ENCODE assay signal across 16 mouse cellular contexts in the genomic region with DNA sequence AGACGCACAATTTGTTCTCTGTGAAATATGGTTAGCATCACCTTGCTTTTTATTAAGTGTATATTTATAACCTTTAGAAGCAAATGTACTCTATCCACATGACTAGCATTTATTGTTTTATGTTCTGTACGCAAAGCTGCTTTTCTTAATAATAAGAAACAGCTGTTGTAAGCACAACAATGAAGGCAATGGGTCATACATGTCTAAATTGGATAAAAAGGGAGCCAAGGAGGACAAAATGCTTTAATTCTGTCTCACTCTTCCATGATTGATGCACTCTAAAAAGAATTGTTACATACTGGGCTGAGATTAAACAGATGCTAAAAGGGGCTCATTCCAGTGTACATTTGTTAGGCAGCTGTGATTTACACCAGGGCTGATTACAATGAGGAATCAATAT.
"Had no signal": no experiment of that assay in that cellular context is flagged by ENCODE, and none has a peak within 500 bp of the region (broad histone marks: within the 10 kb centered on the region; RNA-seq: fewer than 3 reads in every experiment).

No protein-coding gene starts in this region.

- H3K9me3 ChIP-seq: limb, embryonic 13.5 days; liver, embryonic 15.5 days; megakaryocyte, embryonic 14.5 days; midbrain, embryonic 12.5 days; neural tube, embryonic 13.5 days had no signal

- DNase-seq: kidney, adult 9 months; lung, adult 2 months; lung, postnatal 14 days; right cerebral cortex, postnatal 25 days; thymus, adult 2 months; thymus, postnatal 25 days had no signal

- H3K4me1 ChIP-seq: limb, embryonic 13.5 days; liver, embryonic 15.5 days; megakaryocyte, embryonic 14.5 days; midbrain, embryonic 12.5 days; neural tube, embryonic 13.5 days had no signal

- ATAC-seq: intestine, embryonic 16.5 days; midbrain, embryonic 16.5 days had no signal

- H3K9ac ChIP-seq: limb, embryonic 13.5 days; liver, embryonic 15.5 days; midbrain, embryonic 12.5 days; neural tube, embryonic 13.5 days had no signal

- H3K4me2 ChIP-seq: limb, embryonic 13.5 days; liver, embryonic 11.5 days; liver, embryonic 15.5 days; midbrain, embryonic 12.5 days; neural tube, embryonic 13.5 days had no signal

- H3K4me3 ChIP-seq: left cerebral cortex, adult 2 months; limb, embryonic 13.5 days; liver, embryonic 15.5 days; megakaryocyte, embryonic 14.5 days; midbrain, embryonic 12.5 days; neural tube, embryonic 13.5 days had no signal

- H3K27me3 ChIP-seq: limb, embryonic 13.5 days; liver, embryonic 15.5 days; megakaryocyte, embryonic 14.5 days; midbrain, embryonic 12.5 days; neural tube, embryonic 13.5 days had no signal

- H3K36me3 ChIP-seq: limb, embryonic 13.5 days; liver, embryonic 15.5 days; midbrain, embryonic 12.5 days; neural tube, embryonic 13.5 days had no signal

- H3K27ac ChIP-seq: left cerebral cortex, adult 2 months; limb, embryonic 13.5 days; liver, embryonic 15.5 days; macrophage; midbrain, embryonic 12.5 days; neural tube, embryonic 13.5 days had no signal
